Mouse (Mus musculus): ENCODE measurements at regions not wholly inside any gene's neighbourhood (a gene's known extent, or its start where the extent isn't known, plus 50 kb on each side); places are given as distances from the start of the nearest gene placed in this dataset.

- DNase-seq, result no peak
Observed at GRCm38 (mm10) chr7:55400774-55401173, 367.2 kb upstream of the Siglech start.

GRCm38 (mm10) chr7:55401300-55401711 is 366.7 kb upstream of the Siglech start:
- peak; percentile 13 for DNase-seq

GRCm38 (mm10) chr7:55447297-55447885 is 320.6 kb upstream of the Siglech start:
- DNase-seq, result no peak

All from layer of hippocampus, adult 9-11 months (tissue).